Mouse (Mus musculus) embryo, embryonic 10.5 days (tissue): Measurements from ENCODE around the gene Ascl4.

Experiments used
- DNase-seq: peaks from one replicate; pipeline ENCODE4 v3.0.0-alpha.2; 2015; ENCODE audit warnings: low spot score

Gene Ascl4

GRCm38 (mm10) chr10:85927676-85928445, at the start of gene Ascl4:
Gene Ascl4 (plus strand): TSS chr10:85927681.
- DNase-seq: peak; percentile 52

- DNase-seq: no peak
These were observed 47.5 kb upstream of the Ascl4 start for GRCm38 (mm10) chr10:85879886-85880486.

DNA sequence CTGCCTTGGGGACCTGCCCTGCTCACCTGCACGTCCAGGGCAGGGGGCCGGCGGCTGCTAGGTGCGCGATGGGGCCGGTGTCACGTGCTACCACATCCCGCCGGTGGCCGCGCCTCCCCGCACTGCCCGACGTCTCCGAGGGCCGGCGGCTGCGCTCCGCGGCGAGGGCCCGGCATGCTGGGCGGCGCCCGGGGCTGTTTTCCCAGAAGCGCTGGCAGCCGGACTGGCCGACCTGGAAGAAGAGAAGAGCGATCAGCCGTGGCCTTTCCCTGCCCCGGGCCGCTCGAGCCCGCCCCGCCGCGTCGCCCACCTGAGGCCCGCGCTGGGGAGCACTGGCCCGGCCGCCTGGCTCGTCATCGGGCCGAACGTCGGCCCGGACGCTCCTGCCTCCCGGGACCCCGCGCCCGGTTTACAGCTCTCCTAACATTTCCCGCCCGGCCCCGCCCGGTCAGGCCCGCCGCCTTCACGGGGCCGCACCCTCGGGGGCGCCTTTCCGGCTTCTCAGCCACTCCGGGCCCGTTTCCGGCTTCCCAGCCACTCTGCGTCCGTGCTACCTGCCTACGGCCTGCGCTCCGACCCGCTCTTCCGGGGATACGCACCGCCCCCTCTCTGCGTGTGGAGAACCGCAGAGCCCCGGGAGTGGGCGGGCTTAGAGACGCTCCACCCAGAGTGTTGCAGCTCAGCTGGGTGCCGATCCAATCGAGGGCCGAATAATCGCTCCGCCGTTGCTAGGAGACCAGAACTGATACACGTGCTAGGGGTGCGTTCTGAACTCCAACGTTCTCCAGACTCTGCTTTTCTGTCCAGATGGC, 10.8 kb upstream of the Ascl4 start, which contains the start of gene Prdm4:
Prdm4 (minus strand) TSS at position 645 of the 812 bp plus-strand sequence.
- peak; percentile 99 for DNase-seq

GRCm38 (mm10) chr10:85928499-85929207, 1.2 kb downstream of the Ascl4 start:
- peak; percentile 85 for DNase-seq

DNA sequence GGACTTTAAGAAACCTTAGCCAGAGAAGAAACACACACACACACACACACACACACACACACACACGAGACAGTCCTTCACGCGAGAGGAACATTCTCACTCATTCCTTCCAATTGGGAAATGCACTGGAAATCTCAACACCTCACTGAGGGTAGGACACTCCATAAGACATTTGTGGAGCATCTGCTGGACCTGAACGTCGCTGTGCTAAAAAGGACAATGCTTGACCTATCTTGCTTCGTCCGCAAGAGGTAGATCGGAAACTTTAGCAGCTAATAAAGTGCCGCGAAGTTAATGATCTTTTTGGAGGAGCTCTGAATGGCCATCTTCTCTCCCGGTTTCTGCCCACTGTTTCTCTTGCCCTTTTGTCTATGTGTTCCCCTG, 1.7 kb downstream of the Ascl4 start:
- peak; percentile 7 for DNase-seq

- no peak for DNase-seq
These were observed 2.5 kb downstream of the Ascl4 start for GRCm38 (mm10) chr10:85929962-85930361.

GRCm38 (mm10) chr10:85936280-85936965, 8.9 kb downstream of the Ascl4 start:
- DNase-seq: no peak

- DNase-seq: no peak
These were observed 21.2 kb downstream of the Ascl4 start for GRCm38 (mm10) chr10:85948483-85949196.

DNA sequence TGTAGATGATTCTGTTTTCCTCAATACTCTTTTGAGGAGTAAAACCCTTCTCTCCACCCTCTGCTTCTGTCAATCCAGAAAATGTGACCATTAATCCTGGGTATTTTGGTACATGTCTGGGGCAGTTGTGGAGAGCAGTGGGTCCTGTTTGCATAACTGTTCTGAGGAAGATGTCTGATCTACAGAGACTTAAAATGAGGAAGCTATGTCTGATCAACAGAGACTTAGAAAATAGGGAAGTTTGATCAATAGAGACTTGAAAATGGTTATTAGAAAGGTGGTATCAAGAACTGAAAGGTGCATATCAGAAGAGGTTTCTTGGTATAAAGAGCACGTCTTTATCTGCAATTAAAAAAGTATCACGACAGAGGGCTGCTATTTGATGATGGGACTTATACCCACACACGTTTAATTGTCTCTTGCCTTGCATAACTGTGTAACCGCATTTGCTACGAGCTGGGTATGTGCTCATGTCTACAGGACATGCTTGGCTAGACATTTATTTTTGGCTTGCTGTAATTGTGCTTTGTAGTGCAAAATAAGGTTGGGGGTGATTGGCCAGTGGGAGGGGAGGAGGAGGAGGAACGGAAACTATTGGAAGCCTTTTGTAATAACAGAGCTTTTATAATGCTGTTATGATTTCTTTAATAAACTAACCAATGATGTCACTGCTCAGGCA, 24.4 kb downstream of the Ascl4 start:
- no peak for DNase-seq

DNA sequence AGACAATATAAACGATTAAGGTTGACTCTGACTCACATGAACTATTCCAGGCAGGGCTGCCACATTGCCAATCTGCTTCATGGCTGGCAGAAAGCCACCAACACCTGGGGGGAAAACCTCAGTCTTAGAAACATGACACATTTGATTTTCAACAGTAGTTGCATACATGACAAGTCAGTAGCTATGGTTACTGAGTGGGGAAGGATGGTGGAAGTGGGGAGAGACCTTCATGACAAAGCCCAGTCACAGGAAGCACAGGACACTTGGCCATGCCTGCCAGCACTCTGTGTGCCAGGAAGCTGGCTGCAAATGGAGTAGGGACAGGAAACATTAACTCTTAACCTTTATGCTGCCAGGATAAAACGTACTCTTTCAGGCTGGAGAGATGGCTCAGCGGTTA, 25.9 kb downstream of the Ascl4 start:
- no peak for DNase-seq

GRCm38 (mm10) chr10:85954429-85954828, 26.9 kb downstream of the Ascl4 start:
- no peak for DNase-seq

GRCm38 (mm10) chr10:85956871-85957419, 29.5 kb downstream of the Ascl4 start:
- DNase-seq: peak; percentile 40

GRCm38 (mm10) chr10:85957464-85957950, 30.0 kb downstream of the Ascl4 start, which contains the start of gene Rtcb:
Gene Rtcb (minus strand): TSS chr10:85957823.
- peak; percentile 96 for DNase-seq

DNA sequence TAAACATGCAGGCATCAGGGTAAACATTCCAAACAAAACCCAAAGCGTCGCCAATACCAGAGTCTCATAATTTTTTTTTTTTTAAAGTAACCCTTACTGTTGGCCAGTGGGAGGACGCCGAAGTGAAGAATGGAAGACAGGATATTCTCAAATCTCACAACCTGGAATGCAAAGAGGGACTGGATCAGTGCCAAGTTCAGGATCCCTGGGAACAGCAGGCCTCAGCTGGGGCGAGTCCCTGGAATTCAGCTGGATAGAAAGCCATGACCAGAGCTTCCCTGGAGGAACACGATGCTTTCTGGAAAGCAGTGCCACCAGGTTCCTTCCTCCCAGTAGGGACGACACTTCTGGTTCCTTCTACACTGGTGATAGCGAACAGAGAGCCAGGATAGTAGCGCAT, 35.4 kb downstream of the Ascl4 start:
- no peak for DNase-seq

DNA sequence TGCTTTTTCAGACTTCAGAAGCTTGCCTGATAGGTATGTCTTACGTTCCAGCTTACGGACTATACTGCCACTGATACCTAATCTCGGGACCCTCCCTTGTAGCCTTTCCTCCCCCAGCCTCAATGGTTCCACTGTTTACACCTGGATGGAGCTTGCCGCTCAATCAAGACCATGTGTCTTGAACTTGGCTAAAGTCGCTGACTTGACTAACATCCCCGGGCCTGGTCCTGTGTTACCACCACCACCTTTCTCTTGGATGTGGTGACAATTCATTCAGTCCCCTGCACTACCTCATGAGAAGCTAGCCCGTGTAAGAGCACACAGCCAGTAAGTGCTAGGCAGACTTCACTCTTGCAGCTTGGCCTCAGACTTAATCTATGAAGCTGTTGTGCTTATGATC, 36.8 kb downstream of the Ascl4 start:
- DNase-seq: no peak

- no peak for DNase-seq
These were observed 39.0 kb downstream of the Ascl4 start for GRCm38 (mm10) chr10:85966476-85966875.

DNA sequence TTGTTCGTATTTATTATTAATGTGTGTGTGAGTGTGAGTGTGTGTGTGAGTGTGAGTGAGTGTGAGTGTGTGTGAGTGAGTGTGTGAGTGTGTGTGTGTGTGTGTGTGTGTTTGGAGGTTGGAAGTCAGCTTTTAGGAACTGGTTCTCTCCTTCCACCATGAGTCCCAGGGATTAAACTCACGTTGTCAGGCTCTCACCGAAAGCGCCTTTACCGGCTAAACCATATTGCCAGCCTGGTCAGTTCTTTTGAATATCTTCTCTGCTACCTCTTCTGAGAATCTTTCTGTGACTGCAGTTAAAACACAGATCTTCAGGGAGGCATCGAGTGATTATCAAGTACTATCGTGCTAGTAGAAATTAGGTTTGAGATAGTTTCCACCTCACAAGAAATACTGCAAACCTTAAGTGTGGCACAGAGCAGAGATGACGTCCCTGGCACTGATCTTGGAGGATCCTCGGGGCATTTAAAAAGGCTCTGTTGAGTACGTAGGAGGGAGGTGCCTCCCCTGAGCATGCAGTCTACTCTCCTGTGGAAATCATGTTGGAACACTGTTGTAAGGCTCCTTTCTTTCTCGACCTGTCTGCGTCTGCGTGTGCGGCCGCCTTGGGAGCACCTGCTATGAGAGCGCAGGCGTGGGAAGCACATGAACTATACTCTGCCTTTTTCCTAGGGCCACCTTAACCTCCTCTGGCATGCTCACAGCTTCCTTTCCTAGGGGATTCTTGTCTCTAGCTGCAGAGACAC, 40.1 kb downstream of the Ascl4 start:
- no peak for DNase-seq

GRCm38 (mm10) chr10:85968157-85968634, 40.7 kb downstream of the Ascl4 start:
- peak; percentile 92 for DNase-seq

GRCm38 (mm10) chr10:85968731-85969130, 41.2 kb downstream of the Ascl4 start:
- no peak for DNase-seq
